Mouse (Mus musculus) lung, adult 2 months (tissue): ENCODE data around the gene Npvf.

Experiments used
- CTCF ChIP-seq: fragments of 200-500 bp; IDR thresholded peaks from 2 replicates; pipeline ENCODE4 v1.5.1; 2011; ENCODE audit warnings: mild to moderate bottlenecking, low read length, control low read depth; ENCODE audit not compliant: insufficient read depth
- POLR2A ChIP-seq: fragments of 200-500 bp; IDR thresholded peaks from 2 replicates; pipeline ENCODE4 v1.6.1; 2011; ENCODE audit warnings: low read depth, mild to moderate bottlenecking, control low read depth, low read length, borderline replicate concordance; ENCODE audit errors: extremely low read depth

- TF ChIP-seq POLR2A (no peak), CTCF (no peak)
Observed at GRCm38 (mm10) chr6:50640377-50640776, 13.9 kb downstream of the Npvf start.
